Mouse (Mus musculus): ENCODE results near the gene Atp6v1g1.

Atp6v1g1 gene

DNA sequence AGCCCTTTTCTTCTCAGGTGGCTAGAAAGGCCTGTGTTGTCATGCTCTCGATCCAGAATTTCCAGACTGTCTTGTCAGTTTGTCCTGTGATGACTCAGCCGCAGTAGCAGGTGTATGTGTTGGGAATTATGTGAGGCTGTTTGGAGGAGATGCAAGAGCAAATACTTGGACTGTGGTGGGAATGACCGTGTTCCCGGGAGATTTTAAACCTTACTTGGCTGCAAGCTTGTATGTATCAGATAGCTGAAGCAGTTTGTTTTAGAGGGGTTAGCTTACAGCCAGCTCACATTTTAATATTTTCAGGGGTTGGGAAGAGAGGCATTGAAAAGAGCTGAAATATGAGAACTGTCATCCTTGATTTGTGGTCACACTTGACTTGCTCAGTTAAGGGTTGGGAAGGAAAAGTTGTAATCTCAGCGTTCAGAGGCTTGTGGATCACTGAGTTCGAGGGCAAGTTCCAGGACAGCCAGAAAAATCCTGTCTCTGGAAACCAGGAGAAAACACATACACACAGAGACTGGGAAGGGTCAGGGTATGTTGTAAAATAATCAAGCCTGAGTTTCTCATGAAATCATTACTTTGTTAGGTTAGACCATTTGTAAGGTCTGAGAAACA, 2.0 kb downstream of the Atp6v1g1 start:
- no peak for DNase-seq (ENCODE audit: low spot score in 2 of 2)

DNA sequence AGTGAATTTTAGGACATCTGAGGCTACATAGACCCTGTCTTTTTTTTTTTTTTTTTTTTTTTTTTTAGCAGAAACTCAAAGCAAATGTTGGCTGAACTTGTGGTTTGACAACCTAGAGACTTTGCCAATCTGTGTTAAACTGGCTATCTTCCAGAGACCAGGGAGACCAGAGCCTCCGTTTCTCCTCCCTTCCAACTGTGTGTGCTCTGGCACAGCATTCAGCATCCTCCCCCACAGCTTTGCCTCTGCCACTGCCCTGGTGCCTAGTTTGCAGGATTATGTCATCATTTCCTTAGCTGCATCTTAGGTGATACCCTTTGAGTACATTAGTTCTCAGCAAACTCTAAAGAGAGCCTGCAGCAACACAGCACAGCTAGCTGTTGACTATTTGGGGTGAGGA, 3.2 kb downstream of the Atp6v1g1 start:
- DNase-seq (ENCODE audit: low spot score in 2 of 2), result no peak

DNA sequence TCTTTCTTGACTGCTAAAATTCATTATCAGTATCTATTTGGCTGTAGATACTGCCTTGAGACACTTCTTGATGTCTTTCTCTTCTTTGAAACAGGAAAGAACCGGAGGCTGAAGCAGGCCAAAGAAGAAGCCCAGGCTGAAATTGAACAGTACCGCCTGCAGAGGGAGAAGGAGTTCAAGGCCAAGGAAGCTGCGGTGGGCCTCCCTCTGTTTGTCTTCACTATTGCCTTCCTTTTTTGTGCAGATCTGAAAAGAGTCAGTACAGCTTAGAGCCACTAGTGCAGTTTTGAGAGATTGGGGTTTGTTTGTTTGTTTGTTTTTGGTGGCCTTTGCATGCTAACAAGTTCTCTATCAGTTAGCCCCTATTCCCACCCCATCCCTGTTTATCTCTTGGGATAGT, 3.9 kb downstream of the Atp6v1g1 start:
- no peak for DNase-seq (ENCODE audit: low spot score in 2 of 2)

DNA sequence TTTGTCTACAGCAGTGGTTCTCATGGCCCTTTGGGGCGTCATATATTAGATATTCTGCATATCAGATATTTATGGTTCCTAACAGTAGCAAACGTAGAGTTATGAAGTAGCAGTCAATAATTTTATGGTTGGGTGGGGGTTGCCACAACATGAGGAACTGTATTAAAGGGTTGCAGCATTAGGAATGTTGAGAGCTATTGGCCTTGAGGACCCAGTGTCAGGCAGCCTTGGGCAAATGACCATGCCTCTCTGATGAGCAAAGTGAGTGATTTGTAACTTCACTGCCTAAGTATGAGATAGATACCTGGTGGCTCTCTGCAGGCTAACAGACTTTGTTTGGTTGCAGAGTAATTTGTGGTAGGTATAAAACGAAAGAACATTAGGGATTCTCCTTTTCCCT, 6.3 kb downstream of the Atp6v1g1 start:
- no peak for DNase-seq (ENCODE audit: low spot score in 2 of 2)

DNA sequence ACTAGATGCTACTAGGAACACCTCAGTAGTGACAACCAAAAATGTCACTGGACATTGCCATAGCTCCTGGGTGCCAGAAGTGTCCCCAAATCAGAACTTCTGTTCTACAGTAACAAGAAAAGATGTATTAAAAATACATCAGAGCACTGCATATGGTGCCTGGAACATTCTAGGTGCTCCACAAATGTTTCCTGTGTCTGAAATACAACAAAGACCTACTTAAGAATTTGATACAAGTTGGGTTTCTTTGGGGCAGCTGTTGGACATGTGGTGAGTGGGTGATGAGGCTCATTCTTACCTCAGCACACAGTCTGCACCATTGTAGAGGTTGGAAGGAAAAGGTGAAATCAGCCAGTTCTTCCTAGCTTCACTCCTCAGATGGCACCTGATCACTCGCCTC, 8.3 kb downstream of the Atp6v1g1 start:
- no peak for DNase-seq (ENCODE audit: low spot score in 2 of 2)

DNA sequence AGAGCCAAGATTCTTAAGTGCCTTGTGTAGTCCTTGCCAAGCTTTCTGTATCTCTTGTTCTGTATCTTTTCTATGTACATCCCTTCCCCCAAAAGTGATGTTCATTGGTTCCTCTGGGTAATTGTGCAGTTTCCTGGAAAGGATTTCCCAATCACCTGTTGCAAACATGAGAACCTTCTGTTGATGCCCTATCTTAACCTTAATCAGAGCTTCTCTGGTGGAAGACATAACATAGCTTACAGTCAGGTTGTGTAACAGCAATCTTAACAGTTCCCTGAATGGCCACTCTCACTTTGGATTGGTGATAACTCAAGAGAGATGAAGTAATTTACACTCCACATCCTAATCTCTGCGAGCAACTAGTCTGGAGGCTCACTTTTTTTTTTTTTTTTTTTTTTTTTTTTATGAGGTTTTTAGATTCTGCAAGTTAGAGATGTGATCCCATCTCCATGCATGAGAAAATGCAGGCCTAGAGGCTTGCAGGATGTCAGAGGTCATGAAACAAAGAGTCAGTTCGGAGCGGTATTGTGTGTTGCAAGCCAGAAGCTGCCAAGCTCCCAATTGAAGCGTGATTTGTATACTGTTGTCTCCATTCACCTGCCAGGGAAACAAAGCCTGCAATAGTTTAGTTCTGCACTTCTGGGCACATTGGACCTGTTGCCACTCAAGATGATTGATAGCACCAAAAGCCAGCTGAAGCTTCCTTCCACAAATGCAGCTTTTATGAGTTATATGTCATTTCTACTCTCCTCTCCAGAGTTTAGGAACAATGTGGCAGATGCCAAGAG, 9.4 kb downstream of the Atp6v1g1 start:
- no peak for DNase-seq (ENCODE audit: low spot score in 2 of 2)

DNA sequence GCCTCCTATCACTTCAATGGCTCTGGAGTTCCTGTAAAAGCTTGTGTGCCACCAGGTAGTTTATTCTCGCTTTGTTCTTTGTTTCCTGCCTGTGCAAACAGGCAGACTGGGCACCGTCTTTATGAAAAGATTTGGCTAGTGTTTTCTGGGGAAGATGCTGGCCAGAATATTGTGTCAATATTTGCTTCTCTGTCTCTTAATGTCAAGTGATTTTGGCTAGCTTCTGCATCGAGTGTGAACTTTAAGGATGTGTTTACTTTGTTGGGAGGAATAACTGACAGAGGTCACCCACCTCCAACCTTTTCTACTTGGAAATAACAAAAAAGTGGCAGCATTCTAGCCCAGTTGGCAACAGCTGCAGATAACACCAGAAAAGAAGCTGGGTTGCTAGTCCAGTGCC, 10.0 kb downstream of the Atp6v1g1 start:
- DNase-seq (ENCODE audit: low spot score in 2 of 2), result no peak

DNA sequence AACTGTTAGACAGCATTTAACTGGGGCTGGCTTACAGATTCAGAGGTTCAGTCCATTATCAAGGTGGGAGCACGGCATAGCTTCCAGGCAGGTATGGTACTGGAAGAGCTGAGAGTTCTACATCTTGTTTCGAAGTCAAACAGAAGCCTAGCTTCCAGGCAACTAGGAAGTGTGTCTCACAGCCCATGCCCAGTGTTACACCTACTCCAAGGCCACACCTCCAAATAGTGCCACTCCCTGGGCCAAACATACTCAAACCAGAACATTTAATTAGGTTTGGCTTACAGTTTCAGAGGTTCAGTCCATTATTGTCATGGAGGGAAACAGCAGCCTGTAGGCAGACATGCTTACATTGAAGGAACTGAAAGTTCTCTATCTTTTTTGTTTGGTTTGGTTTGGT, 10.5 kb downstream of the Atp6v1g1 start:
- DNase-seq (ENCODE audit: low spot score in 2 of 2), result no peak

DNA sequence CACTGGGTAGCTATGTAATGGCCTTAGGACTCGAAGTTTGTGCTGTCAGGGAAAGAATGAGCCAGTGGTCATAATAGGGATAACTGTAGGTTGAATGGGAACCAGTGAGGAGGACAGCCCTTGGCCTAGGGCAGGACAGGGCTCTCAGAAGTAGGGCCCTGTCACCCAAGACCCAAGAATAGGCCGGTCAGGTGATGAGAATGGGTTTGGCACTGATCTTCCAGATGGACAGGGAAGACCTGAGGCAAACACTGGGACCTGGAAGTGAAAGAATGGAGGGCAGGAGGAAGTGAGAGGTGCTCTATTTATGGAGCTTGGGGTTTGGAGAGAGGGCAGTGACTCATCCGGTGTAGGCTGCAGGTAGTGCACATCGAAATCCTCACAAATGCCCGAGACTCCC, 12.1 kb downstream of the Atp6v1g1 start:
- no peak for DNase-seq (ENCODE audit: low spot score in 2 of 2)

DNA sequence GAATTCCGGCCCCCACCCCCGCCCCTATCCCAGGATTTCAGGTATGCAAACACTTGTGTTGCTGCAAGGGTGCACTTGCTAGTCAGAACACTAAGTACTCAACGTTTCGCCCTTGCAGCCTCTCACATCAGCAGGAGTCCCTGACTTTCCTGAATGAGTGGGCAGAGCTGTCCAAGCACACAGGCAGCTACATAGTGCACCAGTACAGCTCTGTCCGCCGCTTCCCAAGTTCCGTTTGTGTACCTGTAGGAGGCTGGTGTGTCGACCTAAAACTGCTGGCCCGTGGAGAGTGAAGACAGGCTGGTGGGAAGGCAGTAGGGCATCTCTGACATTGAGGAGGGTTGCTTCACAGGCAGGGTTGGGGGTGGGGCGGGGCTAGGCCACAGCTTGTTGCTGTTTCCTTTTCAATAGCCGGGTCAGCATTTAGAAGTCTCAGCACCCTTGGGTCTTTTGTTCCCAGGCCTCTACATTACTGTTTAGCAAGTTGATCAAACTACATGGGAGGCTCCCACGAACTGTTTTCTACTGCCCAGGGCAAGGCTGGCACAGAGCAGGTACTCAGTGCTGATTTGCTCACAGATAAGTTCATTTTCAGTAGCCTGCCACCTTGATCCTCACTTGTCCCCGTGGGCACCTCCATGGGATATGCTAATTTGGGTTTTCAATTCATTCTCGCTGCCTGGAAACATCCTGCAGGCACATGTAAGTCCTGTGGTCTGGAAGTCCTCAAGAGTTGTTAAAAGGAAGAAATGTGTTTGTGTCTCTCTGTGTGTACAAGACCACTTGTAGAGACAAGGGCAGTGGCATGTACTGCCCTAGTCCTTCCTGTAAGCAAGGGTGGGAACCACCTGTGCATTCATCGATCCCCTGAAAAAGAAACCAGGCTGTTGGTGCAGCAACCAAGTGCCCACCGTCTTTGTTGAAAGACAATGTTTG, 12.8 kb downstream of the Atp6v1g1 start:
- DNase-seq (ENCODE audit: low spot score in 2 of 2), result no peak

DNA sequence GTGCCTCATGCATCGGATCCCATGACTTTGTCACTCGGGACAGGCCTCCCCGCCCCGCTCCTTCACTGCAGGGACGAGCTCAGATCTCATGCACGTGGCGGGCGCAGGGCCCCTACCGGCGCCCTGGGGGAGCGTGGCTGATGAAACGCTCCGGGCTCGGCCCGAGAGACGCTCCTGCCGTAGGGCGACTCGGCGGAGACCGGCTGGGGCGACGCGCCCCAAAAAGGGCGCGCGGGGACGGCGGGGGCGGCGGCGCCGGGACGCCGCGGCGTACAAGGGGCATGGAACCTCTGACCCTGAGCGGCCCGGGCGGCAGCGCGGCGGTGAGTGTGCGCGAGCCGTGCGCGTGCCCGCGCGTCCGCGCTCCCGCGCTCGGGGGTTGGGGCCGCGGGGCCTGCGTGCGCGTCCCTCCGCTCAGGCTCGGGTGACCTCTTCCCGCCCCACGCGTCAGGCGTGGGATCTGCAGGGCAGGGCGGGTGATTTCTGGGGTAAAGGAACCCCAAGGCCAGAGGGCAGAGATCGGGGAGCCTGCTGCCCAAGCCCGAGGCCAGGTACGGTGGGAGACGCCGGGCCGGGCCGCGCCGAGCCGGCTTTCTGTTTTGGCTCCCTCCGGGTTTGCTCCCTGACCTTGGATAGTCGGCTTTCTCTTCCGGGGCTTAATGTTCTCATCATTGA, 14.0 kb downstream of the Atp6v1g1 start, which contains the start of gene Tmem268:
TSS of gene Tmem268 (plus strand) at position 375 of the 675 bp plus-strand sequence.
- DNase-seq (ENCODE audit: low spot score in 2 of 2), result peak; percentile 49 to 76

DNA sequence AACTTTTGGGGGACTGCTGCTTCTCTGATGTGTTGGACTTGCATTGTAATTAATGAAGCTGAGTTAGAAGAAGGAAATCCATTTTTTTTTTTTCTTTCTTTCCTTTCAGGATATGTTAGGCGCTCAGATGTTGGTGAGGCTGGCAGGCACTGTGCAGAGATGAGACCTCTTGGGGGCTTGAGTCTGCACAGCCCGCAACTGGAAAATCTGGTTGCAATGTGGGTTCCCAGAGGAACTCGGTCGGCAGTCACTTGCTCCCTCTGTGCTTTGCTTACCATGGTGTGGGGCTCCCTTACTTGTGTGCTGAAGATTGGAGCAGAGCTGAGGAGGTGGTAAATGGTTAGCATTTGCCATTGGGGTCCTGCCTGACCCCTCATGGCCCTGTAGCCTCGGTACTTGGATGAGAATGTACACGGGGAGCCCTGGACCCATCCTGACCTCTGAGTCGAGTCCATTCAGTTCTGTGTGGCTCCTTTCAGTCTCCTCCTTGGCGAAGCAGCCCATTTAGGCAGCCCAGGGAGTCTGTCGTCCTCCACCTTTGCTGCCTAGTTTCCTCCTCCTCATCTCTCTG, 14.6 kb downstream of the Atp6v1g1 start:
- no peak for DNase-seq (ENCODE audit: low spot score in 2 of 2)

DNA sequence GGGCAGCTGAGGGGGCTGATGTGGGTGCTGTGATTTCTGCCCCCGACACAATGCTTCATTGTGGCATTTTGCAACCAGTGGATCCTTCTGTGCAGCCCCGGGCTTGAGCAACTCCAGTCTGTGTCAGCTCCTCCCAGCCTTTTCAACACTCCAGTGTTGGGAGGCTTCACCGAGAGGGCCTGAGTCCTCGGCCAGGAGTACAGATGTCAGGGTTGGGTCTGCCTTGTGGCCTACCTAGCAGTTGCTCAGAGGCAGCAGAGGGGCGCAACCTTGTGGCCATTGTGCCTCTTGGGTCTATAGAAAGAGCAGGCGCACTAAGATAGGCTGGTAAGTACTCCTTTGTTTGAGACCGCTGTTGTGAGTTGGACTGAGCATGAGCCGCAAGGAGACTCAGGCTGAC, 15.5 kb downstream of the Atp6v1g1 start:
- no peak for DNase-seq (ENCODE audit: low spot score in 2 of 2)

DNA sequence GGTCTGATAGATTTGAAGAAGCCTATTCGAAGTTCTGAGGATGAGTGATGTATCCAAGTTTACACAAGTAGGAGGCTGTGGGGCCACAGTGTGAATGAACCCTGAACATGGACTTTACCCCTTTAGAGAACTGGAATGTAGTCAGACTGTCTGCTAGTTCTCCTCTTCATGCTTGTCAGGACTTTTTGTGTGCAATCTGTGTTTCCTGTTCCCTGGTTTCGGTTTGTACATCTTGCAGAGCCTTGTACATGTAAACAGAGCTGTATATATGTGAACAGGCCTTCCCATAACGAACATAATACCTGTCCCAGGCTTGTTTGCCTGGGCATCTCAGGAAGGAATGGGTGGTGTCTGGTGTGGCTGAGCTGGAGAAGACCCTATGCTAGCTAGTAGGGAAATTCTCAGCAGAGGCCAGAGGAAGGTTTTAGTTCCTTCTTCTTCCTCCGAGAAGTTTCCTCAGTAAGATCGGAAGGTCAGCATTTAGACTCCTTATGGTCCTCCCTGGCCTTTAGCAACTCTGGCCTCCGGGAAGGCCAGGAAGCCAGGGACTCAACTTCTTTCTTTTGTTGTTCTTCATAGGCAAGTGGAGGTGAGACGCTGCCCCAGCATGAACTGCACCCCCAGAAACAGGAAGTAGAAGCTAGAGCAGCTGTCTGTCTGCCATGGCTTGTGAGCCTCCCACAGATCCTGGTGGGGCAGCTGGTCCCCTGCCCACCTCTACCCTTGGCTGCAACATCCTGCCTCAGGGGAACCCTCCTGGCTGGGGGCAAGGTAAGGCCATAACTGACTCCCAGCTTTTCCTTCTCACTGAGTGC, 17.5 kb downstream of the Atp6v1g1 start:
- no peak for DNase-seq (ENCODE audit: low spot score in 2 of 2)

DNA sequence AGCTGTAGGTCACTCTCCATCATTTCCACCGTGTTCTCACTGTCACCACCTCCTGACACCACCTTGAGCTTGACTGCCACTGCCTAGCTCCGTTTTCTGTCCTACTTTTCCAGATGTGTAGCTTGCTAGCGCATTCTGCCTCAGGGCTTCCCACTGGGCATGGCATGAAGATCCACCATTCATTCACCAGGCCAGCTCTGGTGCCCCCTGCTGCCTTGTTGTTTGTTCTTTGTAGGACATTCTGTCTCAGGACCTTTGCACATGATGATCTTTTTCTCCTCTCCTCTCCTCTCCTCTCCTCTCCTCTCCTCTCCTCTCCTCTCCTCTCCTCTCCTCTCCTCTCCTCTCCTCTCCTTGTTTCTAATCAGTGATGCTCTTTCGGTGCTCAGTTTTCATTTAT, 18.2 kb downstream of the Atp6v1g1 start:
- DNase-seq (ENCODE audit: low spot score in 2 of 2), result no peak

DNA sequence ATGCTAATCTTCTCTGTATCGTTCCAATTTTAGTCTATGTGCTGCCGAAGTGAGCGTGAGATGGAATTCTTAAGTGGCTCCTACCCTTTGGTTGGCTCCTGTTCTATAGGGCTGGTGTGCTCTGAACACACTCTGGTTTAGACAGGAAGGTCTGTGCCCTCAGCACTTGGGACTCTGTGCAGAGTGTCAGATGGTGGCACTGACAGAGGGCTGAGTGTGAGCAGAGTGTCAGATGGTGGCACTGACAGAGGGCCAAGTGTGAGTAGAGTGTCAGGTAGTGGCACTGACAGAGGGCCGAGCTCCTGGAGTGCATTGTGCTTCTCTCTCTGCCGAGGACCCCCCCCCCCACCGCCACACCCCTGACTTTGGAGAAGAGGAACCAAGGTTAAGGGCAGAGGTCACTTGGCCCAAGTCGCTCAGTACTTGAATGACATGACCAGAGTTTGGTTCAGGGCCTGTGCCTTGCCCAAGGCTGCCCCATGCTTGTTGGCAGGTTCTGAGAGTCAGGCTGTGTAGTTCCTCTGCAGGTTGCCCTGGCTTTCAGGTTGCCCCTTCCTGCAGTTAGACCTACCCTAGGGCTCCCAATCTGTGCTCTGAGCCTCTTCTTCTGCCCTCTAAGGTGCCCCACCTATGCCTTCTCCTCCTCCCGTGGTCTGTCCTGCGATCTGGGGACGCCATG, 23.3 kb downstream of the Atp6v1g1 start:
- DNase-seq (ENCODE audit: low spot score in 2 of 2), result no peak

DNA sequence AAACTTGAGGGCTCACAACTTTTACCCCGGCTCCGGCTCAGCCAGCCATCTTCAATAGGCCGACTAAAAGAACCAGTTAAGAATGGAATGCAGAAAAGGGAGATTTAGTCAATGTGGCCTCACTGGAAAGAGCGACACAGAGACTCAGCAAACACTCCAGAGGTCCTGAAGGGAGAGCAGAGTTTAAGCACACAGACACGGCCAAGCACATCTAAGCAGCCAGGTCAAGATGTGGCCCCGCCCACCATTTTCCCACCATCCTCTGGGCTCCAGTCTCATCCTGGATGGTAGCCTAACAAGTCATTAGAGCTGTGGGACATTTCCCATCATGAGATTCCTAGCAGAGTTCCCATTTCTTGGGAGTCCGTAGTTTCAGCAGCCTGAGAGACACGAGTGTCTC, 24.8 kb downstream of the Atp6v1g1 start:
- no peak for DNase-seq (ENCODE audit: low spot score in 2 of 2)

DNA sequence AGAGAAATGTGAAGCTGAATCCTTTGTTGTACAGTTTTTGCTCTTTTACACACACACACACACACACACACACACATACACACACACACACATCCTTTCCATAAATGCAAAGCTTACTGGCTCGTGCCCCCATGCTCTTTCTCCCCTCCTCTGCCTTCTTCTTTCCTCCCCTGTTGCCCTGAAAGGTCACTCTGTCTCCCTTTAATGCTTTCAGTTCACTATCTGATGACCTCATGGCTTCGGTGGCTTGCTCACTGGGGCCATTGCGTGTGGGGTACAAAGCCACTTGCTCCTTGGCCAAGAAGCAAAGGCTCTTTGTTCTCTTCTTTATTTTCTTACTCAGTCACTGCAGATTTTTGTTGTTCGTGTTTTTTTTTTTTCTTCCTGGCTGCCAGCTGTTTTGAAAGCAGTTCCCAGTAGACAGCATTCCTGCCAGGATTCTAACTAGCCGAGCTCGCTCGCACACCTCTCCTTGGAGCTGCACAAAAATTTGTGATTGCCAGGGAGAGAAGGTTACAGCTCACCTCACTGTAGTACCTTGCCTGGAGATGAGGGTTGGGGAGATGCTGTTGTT, 25.7 kb downstream of the Atp6v1g1 start:
- DNase-seq (ENCODE audit: low spot score in 2 of 2), result no peak

DNA sequence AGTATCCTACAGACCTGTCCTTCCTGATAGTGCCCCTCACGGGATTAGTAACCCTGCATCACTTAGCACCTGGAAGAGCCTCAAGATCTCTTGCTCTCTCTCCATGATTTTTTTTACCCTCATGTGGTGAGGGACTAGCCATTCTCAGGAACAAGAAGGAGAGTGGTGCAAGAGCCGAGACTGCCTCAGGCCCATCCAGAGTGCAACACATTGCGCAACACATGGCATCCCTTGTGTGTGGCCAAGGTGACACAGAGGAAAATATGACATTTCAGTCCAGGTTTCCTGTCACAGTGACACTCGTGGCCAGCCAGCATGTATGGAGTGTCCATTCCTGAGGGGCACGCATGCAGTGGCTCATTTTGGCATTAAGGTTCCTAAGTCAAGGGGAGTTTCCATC, 28.0 kb downstream of the Atp6v1g1 start:
- no peak for DNase-seq (ENCODE audit: low spot score in 2 of 2)

DNA sequence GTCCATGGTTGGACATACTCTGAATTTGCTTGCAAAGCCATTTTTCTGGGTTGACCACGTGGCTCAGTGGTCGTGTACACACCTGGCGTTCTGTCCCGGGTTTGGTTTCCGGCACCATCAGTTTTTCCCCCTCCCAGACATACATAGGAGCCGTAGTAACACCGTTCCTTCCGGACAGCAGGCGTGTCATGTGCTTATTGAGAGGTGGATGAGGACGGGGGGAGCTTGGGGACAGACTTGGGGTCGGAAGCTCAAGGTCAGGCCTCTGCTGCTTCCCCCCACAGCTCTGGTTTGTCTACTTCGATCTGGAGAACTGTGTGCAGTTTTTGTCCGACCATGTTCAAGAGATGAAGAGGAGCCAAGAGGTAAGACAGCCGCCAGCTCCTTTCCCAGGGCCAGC, 35.1 kb downstream of the Atp6v1g1 start:
- DNase-seq (ENCODE audit: low spot score in 2 of 2), result no peak
